Mouse (Mus musculus) heart, postnatal 0 days (tissue): Measurements from ENCODE around the gene Wnt3.

Experiments
- CTCF ChIP-seq: IDR thresholded peaks from 2 replicates; pipeline ENCODE4 v1.5.1; 2016; ENCODE audit warnings: antibody characterized with exemption, control low read depth, low read depth
- EP300 ChIP-seq: IDR thresholded peaks from 2 replicates; pipeline ENCODE4 v1.6.1; 2016; ENCODE audit warnings: antibody characterized with exemption, low read depth

DNA sequence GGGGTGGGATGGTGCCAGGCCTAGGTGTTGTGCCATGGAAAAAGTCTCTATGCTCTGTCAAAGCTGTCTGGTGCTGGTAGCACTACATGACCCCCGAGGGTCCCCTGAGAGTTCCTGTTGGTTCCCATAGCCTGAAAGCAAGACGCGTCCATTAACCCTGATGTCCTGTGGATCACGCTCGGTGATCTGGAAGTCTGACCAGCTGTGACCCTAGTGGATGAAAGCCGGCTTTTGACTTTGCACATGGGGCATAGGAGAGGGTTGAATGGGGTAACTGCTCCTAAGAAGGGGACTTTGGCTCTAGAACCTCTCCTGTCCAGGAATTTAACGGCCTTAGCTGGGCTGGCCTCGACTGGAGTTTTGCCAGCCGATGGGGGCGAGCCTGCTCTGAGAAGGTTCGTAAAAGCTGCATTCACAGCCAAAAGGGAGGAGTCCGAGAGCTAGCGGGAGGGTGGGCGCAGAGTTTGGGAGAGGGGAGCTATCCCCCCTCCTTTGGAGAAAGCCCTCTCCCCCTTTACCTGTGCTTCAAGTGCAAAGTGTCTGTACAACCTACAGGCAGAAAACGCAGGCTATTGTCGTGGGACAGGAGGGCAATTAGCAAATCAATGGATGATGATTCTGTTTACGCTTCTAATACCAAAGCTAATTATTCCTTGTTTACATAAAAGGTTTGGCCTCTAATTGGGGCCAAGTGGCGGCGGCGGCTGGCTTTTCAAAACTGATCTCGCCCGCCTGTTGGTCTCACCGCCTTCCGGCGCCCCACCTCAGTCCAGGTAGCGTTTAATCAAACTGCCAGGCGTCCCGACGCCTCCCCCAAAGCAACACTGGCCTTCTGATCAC, 35.0 kb downstream of the Wnt3 start:
- TF ChIP-seq CTCF (no peak), EP300 (no peak)
